ENCODE assay signal across 10 mouse cellular contexts in genomic region chrX:134474988-134475710, GRCm38 (mm10). TPM values are rescaled to one million over a fixed set of nuclear protein-coding genes. Genes with fewer than 3 reads are reported as not detected.
DNase-seq lines count a peak whose midpoint lies in the region; ATAC-seq and TF ChIP-seq lines count a peak whose summit lies in the region.
"Had no signal": no experiment of that assay in that cellular context is flagged by ENCODE, and none has a peak within 500 bp of the region (broad histone marks: within the 10 kb centered on the region; RNA-seq: fewer than 3 reads in every experiment).

No protein-coding gene starts in this region.

- H3K27ac ChIP-seq in hindbrain, embryonic 11.5 days (ENCODE audit: low read depth, low read length), result no peak overlapping the region
- H3K27ac ChIP-seq in hindbrain, embryonic 13.5 days, result no peak overlapping the region
- no peak overlapping the region for H3K27ac ChIP-seq in limb, embryonic 13.5 days

- no peaks in the 10 kb centered on the region for H3K27me3 ChIP-seq in hindbrain, embryonic 11.5 days (ENCODE audit: control insufficient read depth, insufficient read depth, low read length)
- no peaks in the 10 kb centered on the region for H3K27me3 ChIP-seq in hindbrain, embryonic 13.5 days
- peaks cover 25% of the 10 kb centered on the region for H3K27me3 ChIP-seq in E14TG2a.4 (ENCODE audit: insufficient read depth, low read length)
- no peaks in the 10 kb centered on the region for H3K27me3 ChIP-seq in limb, embryonic 13.5 days

- H3K9me3 ChIP-seq in hindbrain, embryonic 11.5 days (ENCODE audit: control insufficient read depth, low read length), result no peaks in the 10 kb centered on the region
- peaks cover 4% of the 10 kb centered on the region; the same call in 1 of the 2 replicates for H3K9me3 ChIP-seq in hindbrain, embryonic 13.5 days
- no peaks in the 10 kb centered on the region; the same call in 1 of the 2 replicates for H3K9me3 ChIP-seq in E14TG2a.4 (ENCODE audit: low read length)
- H3K9me3 ChIP-seq in limb, embryonic 13.5 days, result peaks cover 12% of the 10 kb centered on the region; the same call in 1 of the 2 replicates

- no peak overlapping the region for H3K9ac ChIP-seq in hindbrain, embryonic 11.5 days (ENCODE audit: low read depth, low read length)
- H3K9ac ChIP-seq in hindbrain, embryonic 13.5 days, result no peak overlapping the region
- no peak overlapping the region for H3K9ac ChIP-seq in limb, embryonic 13.5 days

- H3K4me1 ChIP-seq in hindbrain, embryonic 11.5 days (replicated peaks; ENCODE audit: control insufficient read depth, insufficient read depth, low read length), result no peaks in the 10 kb centered on the region
- H3K4me1 ChIP-seq in hindbrain, embryonic 13.5 days (replicated peaks), result no peaks in the 10 kb centered on the region
- no peaks in the 10 kb centered on the region for H3K4me1 ChIP-seq in E14TG2a.4 (replicated peaks; ENCODE audit: low read depth, low read length)
- no peaks in the 10 kb centered on the region for H3K4me1 ChIP-seq in limb, embryonic 13.5 days

- peak; percentile 10 for DNase-seq in hindbrain, embryonic 11.5 days (ENCODE audit: low spot score)
- DNase-seq in WW6 (ENCODE audit: low read depth, low spot score), result peak; percentile 22
- no peak for DNase-seq in cerebellum, postnatal 36 days
- DNase-seq in urinary bladder, postnatal 36 days (ENCODE audit: low spot score in 2 of 2), result no peak
- no peak for DNase-seq in kidney, postnatal 36 days
- DNase-seq: lung, postnatal 14 days had no signal

- 77% methylated on average over 22 of the region's 67 CpGs for WGBS in hindbrain, embryonic 11.5 days
- WGBS in hindbrain, embryonic 13.5 days, result 77% methylated on average over 54 of the region's 67 CpGs
- whole genome bisulfite sequencing in limb, embryonic 13.5 days, result 66% methylated on average over 45 of the region's 67 CpGs

- peak; percentile 35; the same call in 1 of the 2 replicates for ATAC-seq in hindbrain, embryonic 11.5 days (ENCODE audit: low FRiP score)
- ATAC-seq in hindbrain, embryonic 13.5 days (ENCODE audit: low FRiP score), result no peak
- peak; percentile 57; the same call in 1 of the 2 replicates for ATAC-seq in limb, embryonic 13.5 days (ENCODE audit: low FRiP score, low read depth)

- no peak for TF ChIP-seq CTCF in E14TG2a.4 (conservative IDR thresholded peaks at IDR 0.05; ENCODE audit: low read length)

- H3K4me2 ChIP-seq in hindbrain, embryonic 11.5 days (replicated peaks; ENCODE audit: low read depth, low read length), result no peak overlapping the region
- no peak overlapping the region for H3K4me2 ChIP-seq in hindbrain, embryonic 13.5 days
- peak overlapping the region; percentile 21 for H3K4me2 ChIP-seq in limb, embryonic 13.5 days (replicated peaks)

- no peak overlapping the region for H3K4me3 ChIP-seq in hindbrain, embryonic 11.5 days (ENCODE audit: low read depth, low read length)
- no peak overlapping the region for H3K4me3 ChIP-seq in hindbrain, embryonic 13.5 days
- H3K4me3 ChIP-seq in E14TG2a.4 (replicated peaks; ENCODE audit: low read length), result peak overlapping the region; percentile 53
- H3K4me3 ChIP-seq in limb, embryonic 13.5 days, result 0 out of 2 replicates have a peak overlapping the region, but pooled peaks have one; percentile 2

- no peaks in the 10 kb centered on the region for H3K36me3 ChIP-seq in hindbrain, embryonic 11.5 days (ENCODE audit: control insufficient read depth, insufficient read depth, low read length)
- no peaks in the 10 kb centered on the region for H3K36me3 ChIP-seq in hindbrain, embryonic 13.5 days
- no peaks in the 10 kb centered on the region for H3K36me3 ChIP-seq in E14TG2a.4 (ENCODE audit: insufficient read depth, low read length)
- H3K36me3 ChIP-seq in limb, embryonic 13.5 days, result no peaks in the 10 kb centered on the region

RNA-seq across cellular contexts. Expression of gene Taf7l, which starts 1.1 kb away (rescaled TPM):
- polyA plus RNA-seq in hindbrain, embryonic 11.5 days (2014; fragmentation: Nextera tagmentation; extraction: Ambion mirVana), result 0.14 TPM in 1 of 2 replicates, not detected in the other
- 0.17 and 0.27 TPM in 2 replicates for polyA plus RNA-seq in hindbrain, embryonic 13.5 days (2015; fragmentation: Nextera tagmentation; extraction: Ambion mirVana)
- polyA plus RNA-seq in limb, embryonic 13.5 days (2015; fragmentation: Nextera tagmentation; extraction: Ambion mirVana), result 0.27 and 0.31 TPM in 2 replicates
- polyA plus RNA-seq: large intestine, adult 2 months had no signal

Comparison
In these comparisons a context has a peak if more than half of its experiments do, and no peak if none do; other contexts are left out.
1. DNase-seq: peak in hindbrain, embryonic 11.5 days (single experiment) and WW6 (single experiment); none in cerebellum, postnatal 36 days (0 of 2), urinary bladder, postnatal 36 days (0 of 2) and kidney, postnatal 36 days (0 of 2).
2. H3K4me3 ChIP-seq: peak in E14TG2a.4 (single experiment) and limb, embryonic 13.5 days (single experiment); none in hindbrain, embryonic 11.5 days (single experiment) and hindbrain, embryonic 13.5 days (single experiment).